28 mouse cellular contexts compared by ENCODE assay signal in genomic region chr1:64317032-64317636, GRCm38 (mm10).
A peak's percentile ranks its signal among the peaks of the same experiment; 100 is the strongest.
DNase-seq lines count a peak whose midpoint lies in the region; ATAC-seq and TF ChIP-seq lines count a peak whose summit lies in the region.
"Had no signal": no experiment of that assay in that cellular context is flagged by ENCODE, and none has a peak within 500 bp of the region (broad histone marks: within the 10 kb centered on the region; RNA-seq: fewer than 3 reads in every experiment).

No protein-coding gene starts in this region.

- H3K4me1 ChIP-seq in heart, embryonic 12.5 days (replicated peaks) = peaks cover 11% of the 10 kb centered on the region
- H3K4me1 ChIP-seq in heart, postnatal 0 days (ENCODE audit: control insufficient read depth, insufficient read depth) = peaks cover 14% of the 10 kb centered on the region
- H3K4me1 ChIP-seq: embryonic facial prominence, embryonic 10.5 days; embryonic facial prominence, embryonic 15.5 days; forebrain, embryonic 12.5 days; hindbrain, embryonic 15.5 days; kidney, embryonic 15.5 days; liver, embryonic 12.5 days; midbrain, embryonic 13.5 days; neural tube, embryonic 13.5 days had no signal

- H3K36me3 ChIP-seq in heart, embryonic 12.5 days = no peaks in the 10 kb centered on the region
- no peaks in the 10 kb centered on the region for H3K36me3 ChIP-seq in heart, postnatal 0 days (replicated peaks; ENCODE audit: control insufficient read depth, insufficient read depth, low read length)
- H3K36me3 ChIP-seq: embryonic facial prominence, embryonic 10.5 days; embryonic facial prominence, embryonic 15.5 days; forebrain, embryonic 12.5 days; hindbrain, embryonic 15.5 days; kidney, embryonic 15.5 days; limb, embryonic 13.5 days; liver, embryonic 12.5 days; midbrain, embryonic 13.5 days; neural tube, embryonic 13.5 days had no signal

- no peak for ATAC-seq in heart, embryonic 12.5 days (ENCODE audit: insufficient number of reproducible peaks, low FRiP score)
- ATAC-seq in heart, postnatal 0 days (ENCODE audit: insufficient read depth, low read depth) = peak; percentile 51; the same call in 1 of the 2 replicates
- ATAC-seq: CD4-positive, CD25-positive, alpha-beta regulatory T cell, adult 4 months; forebrain, postnatal 0 days; inflammation-experienced regulatory T-cells, adult 6 months; liver, embryonic 12.5 days; liver, postnatal 0 days; midbrain, embryonic 13.5 days had no signal

- no peak overlapping the region for H3K4me3 ChIP-seq in heart, embryonic 12.5 days
- H3K4me3 ChIP-seq in heart, postnatal 0 days (ENCODE audit: low read depth, low read length) = no peak overlapping the region
- H3K4me3 ChIP-seq: embryonic facial prominence, embryonic 10.5 days; embryonic facial prominence, embryonic 15.5 days; forebrain, embryonic 12.5 days; hindbrain, embryonic 15.5 days; kidney, embryonic 15.5 days; limb, embryonic 13.5 days; liver, embryonic 12.5 days; midbrain, embryonic 13.5 days; neural tube, embryonic 13.5 days had no signal

- DNase-seq in heart, adult 9 months (ENCODE audit: low spot score in 2 of 2) = no peak
- DNase-seq in heart, postnatal 0 days (ENCODE audit: low spot score) = no peak
- no peak for DNase-seq in heart, adult 8-10 months (ENCODE audit: low spot score)
- DNase-seq in adrenal gland, adult 8-10 months = peak; percentile 42
- peak; percentile 46 to 66 for DNase-seq in adrenal gland, postnatal 36 days
- DNase-seq in kidney, adult 11 months = no peak
- DNase-seq: cerebellum, adult 8-10 months; cerebellum, postnatal 25 days; forebrain, postnatal 0 days; kidney, adult 18-20 months; kidney, postnatal 25 days; liver, postnatal 0 days; right cerebral cortex, postnatal 4 days; thymus, adult 2 months; thymus, postnatal 36 days had no signal

- no peak overlapping the region for H3K9ac ChIP-seq in heart, embryonic 12.5 days
- H3K9ac ChIP-seq in heart, postnatal 0 days (replicated peaks; ENCODE audit: low read depth, low read length) = no peak overlapping the region
- H3K9ac ChIP-seq: embryonic facial prominence, embryonic 15.5 days; forebrain, embryonic 12.5 days; forebrain, postnatal 0 days; hindbrain, embryonic 15.5 days; kidney, embryonic 15.5 days; limb, embryonic 13.5 days; liver, embryonic 12.5 days; liver, postnatal 0 days; midbrain, embryonic 13.5 days; neural tube, embryonic 13.5 days had no signal

- no peak for TF ChIP-seq EP300 in heart, postnatal 0 days (IDR thresholded peaks at IDR 0.05; ENCODE audit: low read depth)

- WGBS in heart, embryonic 12.5 days = 40% methylated on average over 5 of the region's 5 CpGs
- 38% methylated on average over 5 of the region's 5 CpGs for WGBS in heart, postnatal 0 days

- TF ChIP-seq CTCF in heart, postnatal 0 days (IDR thresholded peaks at IDR 0.05; ENCODE audit: low read depth) = no peak

- no peaks in the 10 kb centered on the region for H3K27me3 ChIP-seq in heart, embryonic 12.5 days (replicated peaks)
- H3K27me3 ChIP-seq in heart, postnatal 0 days (ENCODE audit: control insufficient read depth, insufficient read depth, low read length) = no peaks in the 10 kb centered on the region
- H3K27me3 ChIP-seq: embryonic facial prominence, embryonic 15.5 days; forebrain, embryonic 12.5 days; hindbrain, embryonic 15.5 days; kidney, embryonic 15.5 days; limb, embryonic 13.5 days; liver, embryonic 12.5 days; midbrain, embryonic 13.5 days; neural tube, embryonic 13.5 days had no signal

- no peaks in the 10 kb centered on the region for H3K9me3 ChIP-seq in heart, embryonic 12.5 days (replicated peaks)
- no peaks in the 10 kb centered on the region for H3K9me3 ChIP-seq in heart, postnatal 0 days (replicated peaks; ENCODE audit: control insufficient read depth, low read length)
- H3K9me3 ChIP-seq: embryonic facial prominence, embryonic 10.5 days; embryonic facial prominence, embryonic 15.5 days; forebrain, embryonic 12.5 days; hindbrain, embryonic 15.5 days; kidney, embryonic 15.5 days; limb, embryonic 13.5 days; liver, embryonic 12.5 days; midbrain, embryonic 13.5 days; neural tube, embryonic 13.5 days had no signal

- H3K27ac ChIP-seq in heart, embryonic 12.5 days (ENCODE audit: poor library complexity, severe bottlenecking) = peak overlapping the region; percentile 5; the same call in 1 of the 2 replicates
- no peak overlapping the region; the same call in 1 of the 2 replicates for H3K27ac ChIP-seq in heart, postnatal 0 days (ENCODE audit: low read depth)
- H3K27ac ChIP-seq: embryonic facial prominence, embryonic 10.5 days; embryonic facial prominence, embryonic 15.5 days; forebrain, embryonic 12.5 days; hindbrain, embryonic 15.5 days; kidney, embryonic 15.5 days; limb, embryonic 13.5 days; liver, embryonic 12.5 days; macrophage; midbrain, embryonic 13.5 days; neural tube, embryonic 13.5 days had no signal

- H3K4me2 ChIP-seq in heart, embryonic 12.5 days = no peak overlapping the region
- no peak overlapping the region for H3K4me2 ChIP-seq in heart, postnatal 0 days (ENCODE audit: low read depth, low read length)
- H3K4me2 ChIP-seq: embryonic facial prominence, embryonic 15.5 days; forebrain, embryonic 12.5 days; hindbrain, embryonic 15.5 days; kidney, embryonic 15.5 days; limb, embryonic 13.5 days; liver, embryonic 12.5 days; midbrain, embryonic 13.5 days; neural tube, embryonic 13.5 days had no signal

Comparison
In these comparisons a context has a peak if more than half of its experiments do, and no peak if none do; other contexts are left out.
1. DNase-seq: peak in adrenal gland, adult 8-10 months (single experiment) and adrenal gland, postnatal 36 days (2 of 2); none in heart, adult 9 months (0 of 2), heart, postnatal 0 days (single experiment), heart, adult 8-10 months (single experiment) and kidney, adult 11 months (single experiment).